Mouse (Mus musculus): ENCODE results near the gene Prr14l. TPM values are rescaled to one million over a fixed set of nuclear protein-coding genes. Genes with fewer than 3 reads are reported as not detected.
A peak's percentile ranks its signal among the peaks of the same experiment; 100 is the strongest.
"Not testable (repeated sequence)": the region's sequence is repeated elsewhere in the genome, so short reads cannot be mapped to it uniquely, and the experiment has no call there.

Gene Prr14l
- 100 to 1,000 TPM in 11 of 26 experiments, 10 to 100 TPM in 15; 30.1 to 161 (median 91.9) TPM for total RNA-seq (2018; cell fraction: chromatin; rRNA removed)
- total RNA-seq (2018; cell fraction: cytosol; rRNA removed), result 10 to 100 TPM; 12.0 to 42.6 (median 22.4) TPM
- total RNA-seq (2018; cell fraction: nucleus; rRNA removed), result 100 to 1,000 TPM in 1 of 26 experiments, 10 to 100 TPM in 25; 27.6 to 106 (median 43.0) TPM
- polyA plus RNA-seq (2018), result 8.0 to 10.7 TPM (median 8.3 TPM) in 3 replicates

DNA sequence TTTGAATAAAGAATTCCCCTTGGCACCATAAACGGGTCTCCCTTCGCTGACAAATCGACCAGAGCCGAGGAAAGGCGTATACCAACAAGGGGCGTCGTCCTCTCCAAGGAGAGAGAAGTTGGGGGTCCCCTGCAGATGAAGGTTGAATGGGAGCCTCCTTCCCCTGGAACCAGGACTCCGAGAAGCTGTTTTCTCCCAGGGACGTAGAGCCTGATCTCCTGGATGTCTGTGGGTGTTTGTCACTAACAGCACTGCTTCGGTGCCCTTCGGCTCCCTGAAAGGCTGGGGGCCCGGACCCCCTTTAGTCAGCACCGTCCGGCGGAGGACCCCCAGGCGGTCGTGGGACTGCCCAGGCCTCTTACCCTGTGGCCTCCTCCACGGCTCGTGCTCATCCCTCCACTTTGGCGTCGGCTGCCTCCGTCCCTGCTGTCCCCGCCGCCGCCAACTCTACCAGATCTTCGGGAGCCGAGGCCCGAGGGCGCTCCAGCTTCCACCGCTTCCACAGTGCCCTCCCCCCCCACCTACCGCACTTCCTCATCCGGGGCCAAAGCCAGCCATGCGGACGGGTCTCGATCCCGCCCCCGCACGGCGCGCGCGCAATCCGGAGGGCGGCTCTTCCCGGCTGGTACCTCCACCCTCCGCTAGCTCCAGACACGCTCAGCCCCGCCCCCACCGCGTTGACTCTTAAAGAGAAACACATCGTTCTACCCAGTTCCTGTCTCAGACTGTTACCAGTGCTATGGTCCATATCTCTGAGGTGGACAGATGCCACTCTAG lies at the start of gene Prr14l:
Gene Prr14l (minus strand): TSS at position 526 of the 777 bp plus-strand sequence.
- H3K27ac ChIP-seq, result peak within 1 kb of the TSS; percentile 83
- WGBS (ENCODE audit: missing documents), result 2% methylated on average over 45 of the region's 51 CpGs
- H3K79me2 ChIP-seq (ENCODE audit: inconsistent target), result peaks cover 51% of the 10 kb centered on the region
- peak within 1 kb of the TSS; percentile 93 for H3K4me3 ChIP-seq (ENCODE audit: inconsistent target)
- H3K36me3 ChIP-seq (ENCODE audit: inconsistent target), result no peaks in the 10 kb centered on the region

GRCm38 (mm10) chr5:32886739-32887138 lies 32.7 kb upstream of the Prr14l start:
- Histone ChIP-seq H3K36me3 (ENCODE audit: inconsistent target) (peaks cover 13% of the 10 kb centered on the region), H3K79me2 (ENCODE audit: inconsistent target) (no peaks in the 10 kb centered on the region), H3K4me3 (ENCODE audit: inconsistent target) (no peak overlapping the region), H3K27ac (no peak overlapping the region)
- 86% methylated on average over 3 of the region's 3 CpGs for WGBS (ENCODE audit: missing documents)

GRCm38 (mm10) chr5:32872346-32872745 lies 18.3 kb upstream of the Prr14l start:
- Histone ChIP-seq H3K36me3 (ENCODE audit: inconsistent target) (peaks cover 28% of the 10 kb centered on the region; the same call in 1 of the 2 replicates), H3K79me2 (ENCODE audit: inconsistent target) (no peaks in the 10 kb centered on the region)
- 97% methylated on average over 5 of the region's 5 CpGs for WGBS (ENCODE audit: missing documents)

DNA sequence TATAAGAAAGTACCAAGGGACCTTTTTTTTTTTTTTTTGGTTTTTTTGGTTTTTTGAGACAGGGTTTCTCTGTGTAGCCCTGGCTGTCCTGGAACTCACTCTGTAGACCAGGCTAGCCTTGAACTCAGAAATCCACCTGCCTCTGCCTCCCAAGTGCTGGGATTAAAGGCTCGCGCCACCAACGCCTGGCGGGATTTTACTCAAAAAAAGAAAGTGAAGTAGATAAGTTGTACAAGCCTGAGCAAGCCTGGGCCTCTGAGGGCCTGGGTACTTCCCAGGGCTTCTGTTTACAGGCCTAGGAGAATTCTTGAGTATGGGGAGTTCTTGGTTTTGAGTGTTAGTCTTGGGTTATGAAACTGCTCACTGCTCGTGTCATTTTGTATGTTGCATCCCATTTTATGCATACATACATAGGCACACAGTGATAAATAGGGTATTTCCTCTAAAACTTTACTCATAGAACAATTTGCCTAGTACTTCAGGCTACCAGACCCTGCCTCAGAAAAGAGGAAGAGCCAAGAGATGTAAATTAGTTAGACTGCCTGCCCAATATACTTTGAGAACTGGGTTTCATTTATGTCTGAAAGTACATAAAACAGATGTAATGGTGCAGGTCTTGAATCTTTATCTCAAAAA lies 15.5 kb upstream of the Prr14l start:
- WGBS (ENCODE audit: missing documents), result 93% methylated on average over 5 of the region's 5 CpGs
- peaks cover 22% of the 10 kb centered on the region; the same call in 1 of the 2 replicates for H3K36me3 ChIP-seq (ENCODE audit: inconsistent target)
- no peak overlapping the region for H3K27ac ChIP-seq
- no peak overlapping the region for H3K4me3 ChIP-seq (ENCODE audit: inconsistent target)
- no peaks in the 10 kb centered on the region for H3K79me2 ChIP-seq (ENCODE audit: inconsistent target)

More at GRCm38 (mm10) chr5:32872346-32872745, 18.3 kb upstream of the Prr14l start:
- Histone ChIP-seq H3K27ac (no peak overlapping the region), H3K4me3 (ENCODE audit: inconsistent target) (no peak overlapping the region)

DNA sequence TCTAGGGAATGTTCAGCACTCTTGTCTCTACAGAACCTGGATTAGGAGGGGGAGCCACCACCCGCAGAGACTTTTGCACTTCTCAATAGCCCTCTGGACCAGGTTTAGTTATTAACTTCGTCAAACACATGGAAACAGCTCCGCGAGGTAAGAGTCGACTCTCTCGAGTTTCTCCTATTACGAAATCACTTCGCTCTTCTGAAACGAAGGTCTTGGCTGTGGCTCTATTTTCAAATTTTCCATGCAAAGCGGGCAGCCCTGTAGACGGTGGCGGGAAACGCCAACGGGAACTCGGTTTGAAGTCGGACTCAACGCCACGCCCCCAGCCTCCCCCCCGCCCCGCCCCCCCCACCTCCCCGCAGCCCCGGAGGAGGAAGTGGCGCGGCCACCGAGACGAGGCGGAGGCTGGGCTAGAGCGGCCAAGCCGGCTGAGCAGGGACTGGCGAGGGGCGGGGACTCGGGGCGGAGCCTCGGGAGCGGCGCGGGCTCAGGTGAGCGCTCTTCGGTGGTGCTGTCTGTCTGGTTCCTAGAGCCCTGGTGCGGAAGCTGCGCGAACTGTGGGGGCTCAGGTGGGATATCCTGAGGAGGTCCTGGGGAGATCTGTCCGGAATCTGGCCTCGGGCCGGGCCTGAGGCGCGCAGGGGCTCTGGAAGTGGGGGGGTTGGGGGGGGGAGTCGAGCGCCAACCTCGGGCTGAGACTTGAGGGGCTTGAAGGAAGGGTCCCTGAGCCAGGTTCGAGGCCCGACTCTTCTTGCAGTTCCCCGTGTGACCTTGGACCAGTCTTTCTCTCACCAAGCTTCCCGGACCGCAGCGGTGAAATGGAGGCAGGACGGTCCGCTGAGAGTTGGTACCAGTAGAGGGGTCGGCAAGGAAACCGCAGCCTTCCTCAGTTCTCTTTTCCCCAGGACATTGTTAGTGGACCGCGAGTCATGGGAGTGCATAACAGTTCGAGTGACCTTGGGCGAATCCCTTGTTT lies 9.5 kb upstream of the Prr14l start, which contains the start of gene Depdc5:
Gene Depdc5 (plus strand): TSS at position 449 of the 976 bp plus-strand sequence.
- 0 out of 2 replicates have a peak, but pooled peaks cover 7% of the 10 kb centered on the region for H3K36me3 ChIP-seq (ENCODE audit: inconsistent target)
- H3K4me3 ChIP-seq (ENCODE audit: inconsistent target), result peak within 1 kb of the TSS; percentile 72
- no peaks in the 10 kb centered on the region; the same call in 1 of the 2 replicates for H3K79me2 ChIP-seq (ENCODE audit: inconsistent target)
- peak within 1 kb of the TSS; percentile 67 for H3K27ac ChIP-seq
- WGBS (ENCODE audit: missing documents), result under 1% methylated on average over 60 of the region's 64 CpGs

GRCm38 (mm10) chr5:32862469-32863132 lies 8.5 kb upstream of the Prr14l start:
- no peaks in the 10 kb centered on the region; the same call in 1 of the 2 replicates for H3K79me2 ChIP-seq (ENCODE audit: inconsistent target)
- H3K4me3 ChIP-seq (ENCODE audit: inconsistent target), result peak overlapping the region; percentile 28
- WGBS (ENCODE audit: missing documents), result 60% methylated on average over 4 of the region's 6 CpGs
- peak overlapping the region; percentile 67 for H3K27ac ChIP-seq
- no peaks in the 10 kb centered on the region for H3K36me3 ChIP-seq (ENCODE audit: inconsistent target)

DNA sequence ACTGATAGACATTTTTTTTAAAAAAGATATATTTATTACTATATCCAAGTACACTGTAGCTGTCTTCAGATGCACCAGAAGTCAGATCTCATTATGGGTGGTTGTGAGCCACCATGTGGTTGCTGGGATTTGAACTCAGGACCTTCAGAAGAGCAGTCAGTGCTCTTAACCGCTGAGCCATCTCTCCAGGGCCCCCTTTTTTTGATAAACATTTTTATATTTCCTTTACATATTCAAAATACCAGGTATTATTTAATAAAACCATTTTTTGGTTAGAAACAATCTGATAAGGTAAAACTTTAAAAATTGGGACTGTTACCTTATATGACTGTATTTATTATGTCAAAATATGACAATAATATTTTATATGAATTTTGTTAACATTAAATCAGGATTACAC lies 7.0 kb upstream of the Prr14l start:
- 92% methylated on average over 1 of the region's 1 CpGs for WGBS (ENCODE audit: missing documents)
- Histone ChIP-seq H3K36me3 (ENCODE audit: inconsistent target) (no peaks in the 10 kb centered on the region), H3K27ac (no peak overlapping the region), H3K79me2 (ENCODE audit: inconsistent target) (no peaks in the 10 kb centered on the region; the same call in 1 of the 2 replicates), H3K4me3 (ENCODE audit: inconsistent target) (no peak overlapping the region)

- 2% methylated on average over 6 of the region's 6 CpGs for WGBS (ENCODE audit: missing documents)
- H3K79me2 ChIP-seq (ENCODE audit: inconsistent target), result peaks cover 12% of the 10 kb centered on the region
- H3K4me3 ChIP-seq (ENCODE audit: inconsistent target), result peak overlapping the region; percentile 32
- H3K36me3 ChIP-seq (ENCODE audit: inconsistent target), result no peaks in the 10 kb centered on the region
- H3K27ac ChIP-seq, result peak overlapping the region; percentile 4; the same call in 1 of the 2 replicates
Observed at GRCm38 (mm10) chr5:32857781-32858220, 3.7 kb upstream of the Prr14l start.

- not testable (repeated sequence) for H3K27ac ChIP-seq; H3K4me3 ChIP-seq (ENCODE audit: inconsistent target); H3K36me3 ChIP-seq (ENCODE audit: inconsistent target)
- peaks cover 38% of the 10 kb centered on the region for H3K79me2 ChIP-seq (ENCODE audit: inconsistent target)
- 100% methylated on average over 1 of the region's 3 CpGs for WGBS (ENCODE audit: missing documents)
Observed at GRCm38 (mm10) chr5:32855274-32855673, 1.2 kb upstream of the Prr14l start.

GRCm38 (mm10) chr5:32854818-32855217 lies 762 bp upstream of the Prr14l start:
- Histone ChIP-seq H3K4me3 (ENCODE audit: inconsistent target) (no peak overlapping the region), H3K79me2 (ENCODE audit: inconsistent target) (peaks cover 42% of the 10 kb centered on the region), H3K27ac (0 out of 2 replicates have a peak overlapping the region, but pooled peaks have one; percentile 1), H3K36me3 (ENCODE audit: inconsistent target) (no peaks in the 10 kb centered on the region)
- 96% methylated on average over 4 of the region's 4 CpGs for WGBS (ENCODE audit: missing documents)

DNA sequence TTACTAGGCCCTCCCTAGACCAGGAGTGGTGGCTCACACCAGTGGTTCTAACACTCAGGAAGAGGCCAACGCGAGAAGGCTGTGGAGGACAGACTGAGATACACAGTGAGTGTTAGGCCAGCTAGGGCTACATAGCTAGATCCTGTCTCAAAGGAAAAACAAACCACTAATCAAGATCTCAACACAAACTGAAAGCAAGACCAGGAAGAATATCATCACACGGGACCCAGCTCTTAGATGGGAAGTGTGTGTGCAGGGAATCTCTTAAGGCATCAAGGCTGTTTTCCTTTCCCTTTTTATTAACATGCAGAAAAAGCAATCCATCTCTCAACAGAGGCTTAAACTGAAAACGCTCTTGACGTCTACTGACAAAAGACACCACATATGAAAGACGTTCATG lies 2.0 kb downstream of the Prr14l start:
- Histone ChIP-seq H3K79me2 (ENCODE audit: inconsistent target) (peaks cover 70% of the 10 kb centered on the region), H3K4me3 (ENCODE audit: inconsistent target) (peak overlapping the region; percentile 93), H3K36me3 (ENCODE audit: inconsistent target) (no peaks in the 10 kb centered on the region), H3K27ac (no peak overlapping the region)
- WGBS (ENCODE audit: missing documents), result 10% methylated on average over 6 of the region's 6 CpGs

DNA sequence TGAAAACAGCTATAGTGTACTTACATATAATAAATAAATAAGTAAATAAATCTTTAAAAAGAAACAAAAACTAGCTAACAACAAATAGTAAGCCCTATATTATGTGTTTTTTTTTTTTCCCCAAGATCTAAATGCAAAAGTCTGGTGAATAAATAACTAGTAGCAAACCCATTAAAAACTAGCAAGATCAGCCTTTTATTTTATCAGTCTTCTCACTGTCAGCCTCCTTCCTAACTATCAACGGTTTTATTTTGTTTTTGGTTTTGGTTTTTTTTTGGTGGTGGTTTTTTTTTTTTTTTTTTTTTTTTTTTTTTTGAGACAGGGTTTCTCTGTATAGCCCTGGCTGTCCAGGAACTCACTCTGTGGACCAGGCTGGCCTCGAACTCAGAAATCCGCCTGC lies 4.5 kb downstream of the Prr14l start:
- no CpG with 5 or more reads among the region's 3 CpGs for WGBS (ENCODE audit: missing documents)
- H3K4me3 ChIP-seq (ENCODE audit: inconsistent target); H3K27ac ChIP-seq; H3K36me3 ChIP-seq (ENCODE audit: inconsistent target): not testable (repeated sequence)
- H3K79me2 ChIP-seq (ENCODE audit: inconsistent target), result peaks cover 95% of the 10 kb centered on the region

DNA sequence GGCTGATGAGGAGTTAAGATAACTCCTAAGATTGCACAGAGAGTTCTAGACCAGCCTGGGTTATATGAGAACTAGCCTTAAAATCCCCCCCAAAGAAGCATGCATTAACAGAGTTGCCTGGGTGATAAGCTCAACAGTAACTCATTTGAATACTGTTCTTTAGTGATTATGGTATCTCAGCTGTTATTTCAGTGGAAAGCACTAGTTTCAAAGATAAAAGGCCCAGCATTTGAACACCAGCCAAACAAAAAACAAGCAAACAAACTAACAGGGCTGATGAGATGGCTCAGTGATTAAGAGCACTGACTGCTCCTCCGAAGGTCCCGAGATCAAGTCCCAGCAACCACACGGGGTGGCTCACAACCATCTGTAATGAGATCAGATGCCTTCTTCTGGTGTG lies 4.9 kb downstream of the Prr14l start:
- Histone ChIP-seq H3K79me2 (ENCODE audit: inconsistent target) (peaks cover 99% of the 10 kb centered on the region), H3K4me3 (ENCODE audit: inconsistent target) (no peak overlapping the region), H3K36me3 (ENCODE audit: inconsistent target) (0 out of 2 replicates have a peak, but pooled peaks cover 12% of the 10 kb centered on the region), H3K27ac (no peak overlapping the region)
- 93% methylated on average over 3 of the region's 3 CpGs for WGBS (ENCODE audit: missing documents)
